Mouse (Mus musculus) T-cell, adult 2 months (primary cell): Measurements from ENCODE around the gene Cep70.
A peak's percentile ranks its signal among the peaks of the same experiment; 100 is the strongest.

ENCODE experiments used
- DNase-seq: peaks from one replicate; pipeline ENCODE4 v3.0.0; 2022; ENCODE audit warnings: low spot score

Cep70 gene

GRCm38 (mm10) chr9:99243190-99243894 is at the start of gene Cep70:
Cep70 (plus strand) TSS chr9:99243367.
- DNase-seq = peak; percentile 95

- no peak for DNase-seq
Measured at GRCm38 (mm10) chr9:99212643-99213042, 30.5 kb upstream of the Cep70 start.

- no peak for DNase-seq
Measured at GRCm38 (mm10) chr9:99216182-99216581, 27.0 kb upstream of the Cep70 start.

GRCm38 (mm10) chr9:99217999-99218719 is 25.0 kb upstream of the Cep70 start:
- DNase-seq = no peak

- no peak for DNase-seq
Measured at GRCm38 (mm10) chr9:99221636-99222035, 21.5 kb upstream of the Cep70 start.

- DNase-seq = no peak
Measured at GRCm38 (mm10) chr9:99224583-99224982, 18.6 kb upstream of the Cep70 start.

- no peak for DNase-seq
Measured at GRCm38 (mm10) chr9:99229450-99229849, 13.7 kb upstream of the Cep70 start.

GRCm38 (mm10) chr9:99237139-99237538 is 6.0 kb upstream of the Cep70 start, which contains the start of gene Faiml:
Faiml (minus strand) TSS chr9:99237239.
- DNase-seq = no peak

GRCm38 (mm10) chr9:99238276-99238675 is 4.9 kb upstream of the Cep70 start:
- no peak for DNase-seq

GRCm38 (mm10) chr9:99239256-99239655 is 3.9 kb upstream of the Cep70 start:
- no peak for DNase-seq

- DNase-seq = peak; percentile 6
Measured at GRCm38 (mm10) chr9:99240571-99240970, 2.6 kb upstream of the Cep70 start.

GRCm38 (mm10) chr9:99242035-99242434 is 1.1 kb upstream of the Cep70 start:
- DNase-seq = peak; percentile 17

- no peak for DNase-seq
Measured at GRCm38 (mm10) chr9:99242533-99243189, 506 bp upstream of the Cep70 start.

GRCm38 (mm10) chr9:99243895-99244293 is 727 bp downstream of the Cep70 start:
- no peak for DNase-seq

- no peak for DNase-seq
Measured at GRCm38 (mm10) chr9:99248304-99248703, 5.1 kb downstream of the Cep70 start.

GRCm38 (mm10) chr9:99248906-99249305 is 5.7 kb downstream of the Cep70 start:
- no peak for DNase-seq

GRCm38 (mm10) chr9:99253861-99254260 is 10.7 kb downstream of the Cep70 start:
- no peak for DNase-seq

- no peak for DNase-seq
Measured at GRCm38 (mm10) chr9:99256206-99256605, 13.0 kb downstream of the Cep70 start.

GRCm38 (mm10) chr9:99256821-99257220 is 13.7 kb downstream of the Cep70 start:
- no peak for DNase-seq

- DNase-seq = no peak
Measured at GRCm38 (mm10) chr9:99258891-99259290, 15.7 kb downstream of the Cep70 start.

- no peak for DNase-seq
Measured at GRCm38 (mm10) chr9:99304296-99304695, 61.1 kb downstream of the Cep70 start.

GRCm38 (mm10) chr9:99306226-99306625 is 63.1 kb downstream of the Cep70 start:
- no peak for DNase-seq
